Mouse (Mus musculus) forebrain, embryonic 10.5 days (tissue): ENCODE results near the gene Bmper. TPM values are rescaled to one million over a fixed set of nuclear protein-coding genes. Genes with fewer than 3 reads are reported as not detected.

Experiments
- DNase-seq: peaks from one replicate; pipeline ENCODE4 v3.0.0-alpha.2; 2017; ENCODE audit warnings: low spot score; ENCODE audit errors: extremely low spot score
- H3K27ac ChIP-seq: fragments of 300-500 bp; sonication (generic); 2 replicates; pipeline ENCODE4 v1.5.1; 2016; ENCODE audit warnings: mild to moderate bottlenecking
- H3K27me3 ChIP-seq: fragments of 300-500 bp; sonication (generic); 2 replicates; pipeline ENCODE4 v1.6.1; 2016; ENCODE audit warnings: mild to moderate bottlenecking; ENCODE audit not compliant: poor library complexity, severe bottlenecking
- H3K36me3 ChIP-seq: fragments of 300-500 bp; sonication (generic); replicated peaks from 2 replicates; pipeline ENCODE4 v1.6.1; 2016; ENCODE audit warnings: mild to moderate bottlenecking, moderate library complexity
- H3K4me1 ChIP-seq: fragments of 300-500 bp; sonication (generic); 2 replicates; pipeline ENCODE4 v1.6.1; 2016
- H3K4me3 ChIP-seq: fragments of 300-500 bp; sonication (generic); 2 replicates; pipeline ENCODE4 v1.5.1; 2016; ENCODE audit warnings: mild to moderate bottlenecking, moderate library complexity
- H3K9me3 ChIP-seq: fragments of 300-500 bp; sonication (generic); 2 replicates; pipeline ENCODE4 v1.6.1; 2016; ENCODE audit warnings: mild to moderate bottlenecking, moderate library complexity
- WGBS: fragments of 180-500 bp; shearing (Covaris S2); methylation state at CpG from one replicate; pipeline ENCODE4 v1.1.7; 2016; 5-methylcytosine and 5-hydroxymethylcytosine counted together
- polyA plus RNA-seq: library from polyadenylated mRNA; unstranded; fragments of >200 nt; fragmentation: Nextera tagmentation; extraction: Ambion mirVana; gene quantifications from 2 replicates; pipeline ENCODE4 v1.2.1, GENCODE M21; 2016

Bmper gene
- polyA plus RNA-seq: 4.1 and 5.1 TPM in 2 replicates

- Histone ChIP-seq H3K36me3 (no peaks in the 10 kb centered on the region), H3K27ac (peak within 1 kb of the TSS; percentile 89), H3K4me3 (peak within 1 kb of the TSS; percentile 73), H3K27me3 (peaks cover 85% of the 10 kb centered on the region), H3K9me3 (no peaks in the 10 kb centered on the region), H3K4me1 (peaks cover 22% of the 10 kb centered on the region)
- WGBS: under 1% methylated on average over 82 of the region's 86 CpGs
- DNase-seq: peak; percentile 52
Observed at GRCm38 (mm10) chr9:23222841-23223548, at the start of gene Bmper. Gene Bmper (plus strand): TSS chr9:23223076.

DNA sequence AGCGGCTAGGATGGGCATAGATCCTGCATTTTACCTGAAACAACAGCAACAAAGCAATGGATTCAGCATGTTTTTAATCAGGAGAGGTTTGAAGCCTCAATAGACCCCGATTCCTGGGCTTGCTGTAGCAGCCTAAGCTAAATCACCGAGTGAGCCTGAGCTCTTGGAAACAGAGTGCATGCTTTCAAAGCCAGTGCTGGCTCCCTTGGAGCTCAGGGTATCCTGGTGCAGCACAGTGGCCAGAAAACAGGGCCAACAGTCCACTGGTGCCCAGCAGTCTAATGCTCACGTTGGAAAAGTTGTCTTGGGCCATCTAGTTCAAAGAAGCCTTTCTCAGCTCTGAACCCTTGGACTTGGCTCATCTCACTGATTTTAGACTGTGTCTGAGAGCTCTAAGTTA, 45.4 kb upstream of the Bmper start:
- no peaks in the 10 kb centered on the region for H3K36me3 ChIP-seq
- H3K9me3 ChIP-seq: no peaks in the 10 kb centered on the region
- 0 out of 2 replicates have a peak, but pooled peaks cover 2% of the 10 kb centered on the region for H3K4me1 ChIP-seq
- no peak overlapping the region for H3K4me3 ChIP-seq
- H3K27ac ChIP-seq: no peak overlapping the region
- WGBS: 81% methylated on average over 4 of the region's 4 CpGs
- no peak for DNase-seq
- H3K27me3 ChIP-seq: no peaks in the 10 kb centered on the region

- Histone ChIP-seq H3K27me3 (no peaks in the 10 kb centered on the region), H3K27ac (no peak overlapping the region), H3K9me3 (no peaks in the 10 kb centered on the region), H3K36me3 (no peaks in the 10 kb centered on the region), H3K4me1 (no peaks in the 10 kb centered on the region), H3K4me3 (no peak overlapping the region)
- 85% methylated on average over 4 of the region's 4 CpGs for WGBS
- DNase-seq: no peak
Observed at GRCm38 (mm10) chr9:23187181-23187580, 35.7 kb upstream of the Bmper start.

DNA sequence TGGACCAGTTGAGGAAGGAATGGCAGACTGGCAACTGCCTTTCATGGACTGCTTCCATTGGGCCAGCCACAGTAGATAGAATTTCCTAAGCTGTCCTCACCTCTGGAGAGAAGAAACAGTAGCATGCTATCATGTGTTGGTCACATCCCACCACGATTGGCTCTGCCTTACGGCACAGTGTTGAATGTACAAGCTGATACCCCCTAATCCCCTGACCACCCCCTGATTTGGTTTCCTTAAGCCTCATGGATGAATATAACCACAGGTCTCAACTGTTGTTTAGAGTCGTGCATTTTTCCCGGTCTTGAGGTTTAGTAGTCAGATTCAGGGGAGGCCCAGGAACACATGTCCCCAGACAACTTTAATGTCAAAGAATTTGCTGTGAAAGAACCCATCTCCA, 34.7 kb upstream of the Bmper start:
- Histone ChIP-seq H3K36me3 (no peaks in the 10 kb centered on the region), H3K4me1 (no peaks in the 10 kb centered on the region), H3K9me3 (no peaks in the 10 kb centered on the region), H3K27ac (no peak overlapping the region), H3K4me3 (no peak overlapping the region), H3K27me3 (no peaks in the 10 kb centered on the region)
- WGBS: 78% methylated on average over 4 of the region's 4 CpGs
- no peak for DNase-seq

DNA sequence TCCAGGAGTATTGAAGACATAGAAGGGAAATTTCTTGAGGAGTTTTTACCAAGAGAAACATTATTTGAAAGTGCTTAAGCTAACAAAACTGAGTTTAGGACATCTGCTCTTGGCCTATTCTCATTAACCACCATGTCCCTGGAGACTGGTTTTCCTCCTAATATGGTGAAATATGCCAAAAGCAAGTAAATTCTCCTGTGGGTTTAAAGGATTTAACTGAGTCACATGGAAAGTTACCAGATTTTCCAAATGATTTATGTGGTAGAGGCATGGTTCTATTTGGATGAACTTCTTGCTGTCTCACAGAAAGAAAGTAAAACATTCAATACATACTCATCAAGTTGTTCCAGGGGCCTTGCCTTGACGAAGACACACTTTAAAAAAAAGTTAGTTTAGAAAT, 31.9 kb upstream of the Bmper start:
- no peaks in the 10 kb centered on the region for H3K36me3 ChIP-seq
- WGBS: 82% methylated on average over 1 of the region's 1 CpGs

DNA sequence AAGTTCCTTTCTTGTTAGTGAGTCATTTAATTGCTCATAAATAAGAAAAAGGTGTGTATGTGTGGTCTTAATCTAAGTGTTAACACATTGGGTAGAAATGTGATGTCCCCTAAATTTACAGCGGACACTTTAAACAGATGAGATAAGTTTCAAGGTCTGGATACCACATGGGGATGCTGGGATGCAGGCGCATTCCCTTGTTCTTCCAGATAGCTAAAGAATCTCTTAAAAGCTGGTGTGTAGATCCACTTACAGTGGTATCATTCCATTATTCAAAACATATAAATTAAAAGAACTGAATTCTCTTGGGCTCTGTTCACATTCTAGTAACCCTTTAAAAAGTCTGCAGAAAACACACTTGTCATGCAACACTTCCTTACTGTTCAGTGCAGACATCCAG, 31.4 kb upstream of the Bmper start:
- 90% methylated on average over 2 of the region's 2 CpGs for WGBS
- H3K4me3 ChIP-seq: no peak overlapping the region
- DNase-seq: no peak

More for the DNA sequence above, 31.9 kb upstream of the Bmper start:
- H3K4me1 ChIP-seq: no peaks in the 10 kb centered on the region
- no peaks in the 10 kb centered on the region for H3K9me3 ChIP-seq
- H3K27ac ChIP-seq: no peak overlapping the region
- no peak overlapping the region for H3K4me3 ChIP-seq
- H3K27me3 ChIP-seq: no peaks in the 10 kb centered on the region
- no peak for DNase-seq

DNA sequence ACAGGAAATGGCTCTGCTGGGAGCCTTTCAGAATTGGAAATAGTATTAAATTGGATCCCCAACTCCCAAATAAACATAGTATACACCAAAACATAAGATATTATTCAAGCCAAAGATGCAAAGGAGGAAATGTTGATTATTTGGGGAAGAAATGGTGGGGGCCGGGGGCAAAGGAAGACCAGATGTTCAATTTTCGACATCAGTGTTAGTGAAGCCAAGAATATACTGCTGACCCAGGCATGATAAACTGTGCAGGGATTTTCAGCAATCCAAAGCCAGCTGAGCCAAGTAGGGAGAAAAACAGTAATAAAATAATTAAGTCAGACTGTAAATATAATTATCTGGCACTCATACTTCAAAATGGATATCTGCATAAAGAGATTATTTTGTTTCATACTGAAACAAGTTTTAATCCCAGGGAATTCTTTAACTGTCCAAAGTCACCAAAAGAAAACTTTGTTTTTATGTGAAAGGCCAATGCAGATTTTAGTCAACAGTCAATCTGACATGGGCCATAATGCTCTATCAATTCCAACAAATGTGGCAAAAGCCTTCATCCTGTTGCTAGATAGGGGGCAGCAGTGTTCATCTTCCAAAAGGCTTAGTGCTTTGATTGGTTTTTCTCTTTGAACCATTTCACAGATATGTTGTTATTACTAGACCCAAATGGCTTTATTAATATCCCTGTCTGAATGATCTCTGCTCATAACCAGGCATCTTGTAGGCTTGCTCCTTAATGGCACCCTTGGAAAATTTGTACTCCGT, 30.1 kb upstream of the Bmper start:
- no peaks in the 10 kb centered on the region for H3K27me3 ChIP-seq
- H3K4me1 ChIP-seq: no peaks in the 10 kb centered on the region
- WGBS: 92% methylated on average over 3 of the region's 3 CpGs
- no peak overlapping the region for H3K27ac ChIP-seq
- DNase-seq: no peak
- no peaks in the 10 kb centered on the region for H3K36me3 ChIP-seq
- H3K9me3 ChIP-seq: no peaks in the 10 kb centered on the region
- H3K4me3 ChIP-seq: no peak overlapping the region

More for the DNA sequence above, 31.4 kb upstream of the Bmper start:
- H3K36me3 ChIP-seq: no peaks in the 10 kb centered on the region
- H3K27me3 ChIP-seq: no peaks in the 10 kb centered on the region
- H3K4me1 ChIP-seq: no peaks in the 10 kb centered on the region
- H3K9me3 ChIP-seq: no peaks in the 10 kb centered on the region
- no peak overlapping the region for H3K27ac ChIP-seq

- no peak for DNase-seq
- peaks cover 16% of the 10 kb centered on the region for H3K27me3 ChIP-seq
- no peak overlapping the region for H3K27ac ChIP-seq
- peaks cover 15% of the 10 kb centered on the region for H3K4me1 ChIP-seq
- 94% methylated on average over 4 of the region's 4 CpGs for WGBS
- H3K36me3 ChIP-seq: no peaks in the 10 kb centered on the region
- no peaks in the 10 kb centered on the region for H3K9me3 ChIP-seq
- H3K4me3 ChIP-seq: no peak overlapping the region
Observed at GRCm38 (mm10) chr9:23198996-23199395, 23.9 kb upstream of the Bmper start.

DNA sequence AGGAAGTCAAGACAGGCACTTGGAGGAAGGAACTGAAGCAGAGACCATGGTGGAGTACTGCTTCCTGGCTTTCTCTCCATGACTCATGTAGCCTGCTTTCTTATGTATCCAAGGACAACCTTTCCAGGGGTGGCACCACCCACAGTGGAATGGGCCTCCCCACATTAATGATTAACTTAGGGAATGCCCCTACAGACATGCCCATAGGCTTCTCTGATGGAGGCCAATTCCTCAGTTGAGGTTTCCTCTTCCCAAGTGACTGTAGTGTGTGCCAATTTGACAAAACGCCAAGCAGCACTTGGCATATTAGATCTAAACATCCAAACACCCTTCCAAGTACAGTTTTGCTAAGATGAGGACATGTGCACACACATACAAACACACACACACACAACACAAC, 23.0 kb upstream of the Bmper start:
- H3K9me3 ChIP-seq: no peaks in the 10 kb centered on the region
- no peaks in the 10 kb centered on the region for H3K36me3 ChIP-seq
- peaks cover 24% of the 10 kb centered on the region for H3K4me1 ChIP-seq
- DNase-seq: no peak
- H3K4me3 ChIP-seq: no peak overlapping the region
- no peak overlapping the region for H3K27ac ChIP-seq
- WGBS: 90% methylated on average over 1 of the region's 1 CpGs
- H3K27me3 ChIP-seq: peaks cover 25% of the 10 kb centered on the region

- WGBS: 77% methylated on average over 4 of the region's 4 CpGs
- no peak for DNase-seq
- peaks cover 33% of the 10 kb centered on the region for H3K4me1 ChIP-seq
Observed at GRCm38 (mm10) chr9:23200828-23201227, 22.0 kb upstream of the Bmper start.

DNA sequence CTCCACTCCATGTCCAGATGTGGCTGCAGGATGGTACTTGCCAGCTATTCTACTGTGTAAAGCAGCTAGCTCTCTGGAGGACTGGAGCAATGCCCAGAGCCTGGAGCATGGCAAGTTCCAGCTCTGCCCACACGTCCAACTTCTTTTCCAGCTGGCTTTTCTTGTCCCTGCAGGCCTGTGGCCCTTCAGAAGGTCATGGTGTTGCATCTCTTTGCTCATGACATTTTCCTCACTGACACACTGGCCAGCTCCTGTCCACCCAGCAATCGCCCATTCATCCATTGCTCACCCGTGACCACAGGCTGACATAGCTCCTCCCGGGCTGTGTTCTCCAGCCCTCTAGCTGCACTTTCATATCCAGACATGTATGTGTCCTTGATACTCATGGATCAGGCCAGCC, 20.4 kb upstream of the Bmper start:
- H3K4me3 ChIP-seq: no peak overlapping the region

More at GRCm38 (mm10) chr9:23200828-23201227, 22.0 kb upstream of the Bmper start:
- Histone ChIP-seq H3K27me3 (peaks cover 34% of the 10 kb centered on the region), H3K9me3 (no peaks in the 10 kb centered on the region), H3K27ac (no peak overlapping the region), H3K4me3 (no peak overlapping the region), H3K36me3 (no peaks in the 10 kb centered on the region)

GRCm38 (mm10) chr9:23204339-23205288, 18.3 kb upstream of the Bmper start:
- WGBS: 9% methylated on average over 17 of the region's 17 CpGs
- Histone ChIP-seq H3K27ac (peak overlapping the region; percentile 69), H3K27me3 (peaks cover 39% of the 10 kb centered on the region), H3K4me3 (peak overlapping the region; percentile 32), H3K4me1 (peaks cover 38% of the 10 kb centered on the region), H3K36me3 (no peaks in the 10 kb centered on the region), H3K9me3 (no peaks in the 10 kb centered on the region)
- peak; percentile 37 for DNase-seq

More for the DNA sequence above, 20.4 kb upstream of the Bmper start:
- Histone ChIP-seq H3K27ac (no peak overlapping the region), H3K36me3 (no peaks in the 10 kb centered on the region), H3K9me3 (no peaks in the 10 kb centered on the region), H3K27me3 (peaks cover 34% of the 10 kb centered on the region), H3K4me1 (peaks cover 38% of the 10 kb centered on the region)
- 74% methylated on average over 4 of the region's 4 CpGs for WGBS
- no peak for DNase-seq
